Mouse (Mus musculus) cerebellum, adult 2 months (tissue): ENCODE measurements around the gene Baat. TPM values are rescaled to one million over a fixed set of nuclear protein-coding genes. Genes with fewer than 3 reads are reported as not detected.
"Not testable (repeated sequence)": the region's sequence is repeated elsewhere in the genome, so short reads cannot be mapped to it uniquely, and the experiment has no call there.

Experiments
- DNase-seq, 2 experiments: peaks; one replicate each; pipeline ENCODE4 v3.0.0; 2021
- H3K27ac ChIP-seq: fragments of 200-500 bp; 2 replicates; pipeline ENCODE4 v1.5.1; 2012; ENCODE audit warnings: low read length, control low read depth, inconsistent platforms; ENCODE audit not compliant: insufficient read depth
- H3K27me3 ChIP-seq: fragments of 200-500 bp; 2 replicates; pipeline ENCODE4 v1.6.1; 2012; ENCODE audit warnings: inconsistent platforms, mild to moderate bottlenecking, low read length, moderate library complexity; ENCODE audit not compliant: control insufficient read depth, insufficient read depth
- H3K4me1 ChIP-seq: fragments of 200-500 bp; 2 replicates; pipeline ENCODE4 v1.6.1; 2011; ENCODE audit warnings: low read length; ENCODE audit not compliant: control insufficient read depth, insufficient read depth
- H3K4me3 ChIP-seq: fragments of 200-500 bp; replicated peaks from 2 replicates; pipeline ENCODE3; 2011; ENCODE audit warnings: mild to moderate bottlenecking, low read depth, low read length, control low read depth; ENCODE audit not compliant: insufficient read depth
- CTCF ChIP-seq: fragments of 200-500 bp; IDR thresholded peaks from 2 replicates; pipeline ENCODE4 v1.5.1; 2011; ENCODE audit warnings: low read depth, mild to moderate bottlenecking, control low read depth, low read length, moderate library complexity, borderline replicate concordance; ENCODE audit not compliant: insufficient read depth
- POLR2A ChIP-seq: fragments of 200-500 bp; IDR thresholded peaks from 2 replicates; pipeline ENCODE4 v1.6.1; 2011; ENCODE audit warnings: low read length, control low read depth, borderline replicate concordance; ENCODE audit not compliant: insufficient read depth
- WGBS: fragments of 180-500 bp; shearing (Covaris S2); methylation state at CpG from one replicate; pipeline ENCODE4 v1.1.7; 2018; 5-methylcytosine and 5-hydroxymethylcytosine counted together
- polyA plus RNA-seq: library from polyadenylated mRNA; depleted of rRNA; stranded (reverse); fragments of >200 nt; gene quantifications from 2 replicates; pipeline ENCODE4 v1.2.3, GENCODE M21; 2012

The Baat gene
- polyA plus RNA-seq, 1 experiment, result 0.23 TPM

DNA sequence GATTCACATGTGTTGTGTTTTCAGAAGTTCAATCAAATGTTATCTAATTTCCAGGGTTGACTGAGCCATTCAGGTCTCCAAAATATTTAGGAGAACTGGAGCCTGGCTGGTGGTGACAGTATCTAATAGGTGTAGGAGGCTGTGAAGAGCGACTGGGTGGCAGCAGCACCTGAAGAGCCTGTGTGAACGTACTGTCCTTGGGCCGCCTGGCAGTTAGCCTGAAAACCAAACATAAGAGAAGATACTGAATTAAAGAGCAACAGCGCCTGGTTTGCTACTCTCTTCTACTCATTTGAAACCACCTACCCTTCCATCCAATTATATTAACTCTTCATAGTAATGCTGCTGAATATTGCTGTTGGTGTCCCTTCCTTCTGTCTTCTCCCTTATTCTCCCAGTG, 30.3 kb upstream of the Baat start:
- H3K4me3 ChIP-seq, result no peak overlapping the region
- 89% methylated on average over 4 of the region's 4 CpGs for WGBS
- no peak overlapping the region for H3K27ac ChIP-seq
- no peaks in the 10 kb centered on the region for H3K27me3 ChIP-seq
- no peak for DNase-seq
- no peaks in the 10 kb centered on the region for H3K4me1 ChIP-seq
- TF ChIP-seq CTCF, result no peak
- TF ChIP-seq POLR2A, result no peak

DNA sequence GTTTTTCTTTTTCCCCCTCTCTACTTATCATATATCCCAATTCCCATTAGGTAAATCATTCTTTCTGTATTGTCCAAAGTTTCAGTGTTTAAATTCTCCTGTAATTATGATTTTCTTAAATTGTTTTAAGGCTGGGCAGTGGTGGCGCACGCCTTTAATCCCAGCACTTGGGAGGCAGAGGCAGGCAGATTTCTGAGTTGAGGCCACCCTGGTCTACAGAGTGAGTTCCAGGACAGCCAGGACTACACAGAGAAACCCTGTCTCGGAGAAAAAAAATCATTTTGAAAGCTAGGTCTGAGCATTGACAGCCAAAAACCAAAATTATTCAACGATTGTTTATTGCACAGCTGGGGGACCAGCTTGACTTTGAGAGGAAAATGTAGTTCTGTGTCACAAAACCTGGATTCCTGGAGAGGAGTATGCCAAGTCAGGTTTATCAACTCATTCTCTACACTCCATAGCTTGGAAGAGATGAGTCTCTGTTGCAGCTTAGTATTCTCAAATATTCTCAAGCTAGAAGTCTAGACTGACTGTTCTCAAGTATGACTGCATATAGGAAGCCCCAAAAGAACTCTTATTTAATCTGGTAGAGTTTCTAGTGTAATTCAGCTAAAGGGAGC, 29.4 kb upstream of the Baat start:
- TF ChIP-seq CTCF, result no peak
- no peak for TF ChIP-seq POLR2A
- Histone ChIP-seq H3K4me1 (no peaks in the 10 kb centered on the region), H3K4me3 (no peak overlapping the region), H3K27me3 (no peaks in the 10 kb centered on the region), H3K27ac (no peak overlapping the region)
- no peak for DNase-seq
- 89% methylated on average over 4 of the region's 4 CpGs for WGBS

DNA sequence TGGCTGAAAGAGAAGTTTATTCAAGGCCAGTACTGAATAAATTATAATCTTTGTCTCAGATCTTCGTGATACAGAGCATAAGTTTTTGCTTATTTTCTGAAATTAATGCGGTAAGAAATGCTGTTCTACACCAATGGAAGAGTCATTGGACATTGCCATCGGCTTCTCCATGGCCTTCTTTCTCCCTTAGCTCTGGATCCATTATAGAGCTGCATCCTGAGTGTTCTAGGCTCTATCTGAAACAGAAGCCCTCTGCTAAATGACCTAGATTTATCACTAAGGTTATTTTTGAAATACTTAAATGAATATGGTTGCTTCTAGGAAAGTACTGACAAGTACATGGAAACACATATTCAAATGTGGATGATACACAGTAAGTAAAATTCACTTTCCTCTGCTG, 28.7 kb upstream of the Baat start:
- no peak for DNase-seq
- Histone ChIP-seq H3K4me1 (no peaks in the 10 kb centered on the region), H3K4me3 (no peak overlapping the region), H3K27ac (no peak overlapping the region), H3K27me3 (no peaks in the 10 kb centered on the region)
- WGBS, result 90% methylated on average over 3 of the region's 3 CpGs
- TF ChIP-seq POLR2A (no peak), CTCF (no peak)

DNA sequence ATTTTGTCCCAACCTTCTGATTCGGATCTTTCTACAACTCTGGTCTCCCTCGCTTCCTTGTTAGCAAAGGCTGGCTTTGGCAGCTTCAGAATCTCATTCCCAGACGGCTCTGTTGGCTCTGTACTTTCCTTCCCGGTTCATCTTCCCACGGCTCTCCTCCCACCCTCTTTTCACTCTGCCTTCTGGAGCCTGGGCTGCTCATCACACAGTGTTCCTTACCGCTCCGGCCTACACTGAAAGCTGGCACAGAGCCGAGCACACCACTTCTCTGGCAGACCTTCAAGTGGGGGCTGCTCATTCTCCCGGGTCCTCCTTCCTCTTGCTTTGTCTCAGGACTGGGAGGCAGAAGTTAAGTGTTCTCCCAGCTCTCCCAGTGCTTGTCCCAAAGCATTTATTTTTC, 16.2 kb upstream of the Baat start:
- H3K27me3 ChIP-seq, result no peaks in the 10 kb centered on the region
- TF ChIP-seq CTCF (no peak), POLR2A (no peak)
- 16% methylated on average over 9 of the region's 9 CpGs for WGBS
- no peak overlapping the region for H3K27ac ChIP-seq
- no peak overlapping the region for H3K4me3 ChIP-seq
- peak; percentile 23 to 30 for DNase-seq
- H3K4me1 ChIP-seq, result peaks cover 3% of the 10 kb centered on the region

DNA sequence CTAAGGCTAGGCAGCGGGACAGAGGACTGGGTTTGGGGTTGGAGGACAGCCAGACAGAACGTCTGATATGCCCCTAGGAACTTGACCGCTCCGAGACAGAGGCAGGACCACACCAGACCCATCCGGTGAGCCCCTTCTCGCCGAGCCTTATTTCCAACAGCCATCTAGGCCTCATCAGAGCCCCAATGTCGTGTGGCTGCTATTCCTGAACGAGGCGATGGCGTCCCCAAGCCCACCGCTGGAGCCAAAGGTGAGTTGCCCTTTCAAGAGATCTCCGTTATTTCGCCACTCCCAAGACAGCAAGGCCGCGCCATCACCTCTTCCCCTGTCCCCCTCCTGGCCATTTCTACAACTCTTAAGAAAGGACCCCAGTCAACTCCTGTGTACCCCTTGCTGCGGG, 15.0 kb upstream of the Baat start:
- peak overlapping the region; percentile 80 for H3K4me3 ChIP-seq
- TF ChIP-seq POLR2A (no peak), CTCF (no peak)
- H3K4me1 ChIP-seq, result peaks cover 3% of the 10 kb centered on the region
- H3K27ac ChIP-seq, result no peak overlapping the region
- WGBS, result under 1% methylated on average over 17 of the region's 17 CpGs
- no peaks in the 10 kb centered on the region for H3K27me3 ChIP-seq
- no peak for DNase-seq

DNA sequence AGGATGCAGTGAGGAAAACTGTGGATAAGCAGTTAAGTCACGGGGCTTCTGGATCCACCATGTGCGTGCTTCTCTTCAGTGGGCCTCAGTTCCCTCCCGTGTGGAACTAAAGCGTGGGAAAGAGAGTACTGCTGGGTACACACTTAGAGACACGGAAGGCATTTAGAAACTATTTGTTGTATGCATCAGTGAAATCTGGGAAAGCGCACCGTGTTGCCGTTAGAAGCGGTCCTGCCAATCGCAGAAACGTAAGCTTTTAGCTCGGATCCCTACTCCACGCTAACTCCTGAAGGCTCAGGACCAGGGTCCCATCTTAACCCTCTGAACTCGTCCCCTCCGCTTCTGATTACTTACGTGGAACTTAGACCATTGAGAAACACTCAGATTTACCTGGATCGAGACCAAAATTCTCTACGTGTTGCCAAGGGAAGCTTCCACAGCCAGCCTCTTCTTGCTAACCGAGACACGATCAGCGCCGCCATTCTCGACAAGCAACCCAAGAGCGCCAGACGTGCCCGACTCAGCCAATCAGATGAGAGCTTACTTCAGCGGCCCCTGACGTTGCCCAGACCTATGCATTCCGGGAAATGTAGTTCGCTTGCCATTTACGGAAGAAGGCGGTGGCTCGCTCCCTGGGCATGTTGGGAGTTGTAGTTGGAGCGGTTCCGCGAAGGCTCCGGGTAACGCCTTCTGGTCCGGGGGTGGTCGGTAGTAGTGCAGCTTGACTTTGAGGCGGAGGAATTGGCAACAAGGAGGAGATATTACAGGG, 14.4 kb upstream of the Baat start, which contains the start of the genes Mrpl50 and Zfp189:
Gene Mrpl50 (minus strand): TSS at position 522 of the 769 bp plus-strand sequence.
Gene Zfp189 (plus strand): TSS at position 605 of the 769 bp plus-strand sequence.
- peak; percentile 86; the same call in 1 of the 2 replicates for TF ChIP-seq POLR2A
- no peak for TF ChIP-seq CTCF
- Histone ChIP-seq H3K27ac (peak within 1 kb of the TSS; percentile 9; the same call in 1 of the 2 replicates), H3K27me3 (no peaks in the 10 kb centered on the region), H3K4me3 (peak within 1 kb of the TSS; percentile 80), H3K4me1 (peaks cover 3% of the 10 kb centered on the region)
- DNase-seq, result peak; percentile 92 to 97
- under 1% methylated on average over 41 of the region's 41 CpGs for WGBS

DNA sequence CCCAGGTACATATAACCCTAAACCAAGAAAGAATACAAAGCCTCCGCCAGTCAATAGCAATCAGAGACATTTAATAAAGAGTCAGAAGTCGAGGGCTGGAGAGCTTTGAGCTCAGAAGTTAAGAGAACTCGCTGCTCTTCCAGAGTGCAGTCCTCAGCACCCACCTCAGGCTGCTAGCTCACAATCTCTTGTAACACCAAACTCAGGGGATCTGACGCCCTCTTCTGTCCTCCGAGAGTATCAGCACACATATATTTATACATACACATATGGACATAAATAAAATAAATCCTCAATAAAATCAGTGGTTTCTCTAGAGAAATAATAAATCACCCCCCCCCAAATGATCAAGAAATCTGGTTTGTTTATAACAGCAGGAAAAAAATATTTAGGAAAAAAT, 13.1 kb upstream of the Baat start:
- no peak for DNase-seq
- WGBS, result 67% methylated on average over 5 of the region's 5 CpGs
- Histone ChIP-seq H3K4me3 (no peak overlapping the region), H3K27ac (no peak overlapping the region), H3K27me3 (no peaks in the 10 kb centered on the region), H3K4me1 (peaks cover 3% of the 10 kb centered on the region)
- TF ChIP-seq CTCF (no peak), POLR2A (no peak)

DNA sequence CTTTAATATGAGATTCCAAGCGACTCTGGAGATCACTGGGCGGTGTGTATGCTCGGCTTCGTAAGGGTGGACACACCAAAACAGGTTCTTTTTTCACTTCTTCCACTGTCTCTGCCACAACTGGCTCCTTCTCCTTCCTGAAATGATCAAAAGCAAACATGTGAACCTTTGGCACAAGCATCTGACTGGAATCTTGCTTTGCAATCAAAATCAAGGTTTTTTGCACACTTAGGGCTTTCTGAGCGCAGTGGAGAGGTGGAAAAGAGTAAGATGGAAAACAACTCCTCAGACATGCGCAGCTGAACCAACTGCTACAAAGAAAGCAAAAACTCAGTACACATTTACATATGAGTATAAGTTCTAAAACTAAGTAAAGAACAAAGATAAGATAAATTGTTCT, 8.1 kb upstream of the Baat start:
- DNase-seq, result no peak
- Histone ChIP-seq H3K27me3 (no peaks in the 10 kb centered on the region), H3K27ac (no peak overlapping the region), H3K4me3 (no peak overlapping the region), H3K4me1 (no peaks in the 10 kb centered on the region)
- TF ChIP-seq POLR2A (no peak), CTCF (no peak)
- WGBS, result 97% methylated on average over 6 of the region's 6 CpGs

DNA sequence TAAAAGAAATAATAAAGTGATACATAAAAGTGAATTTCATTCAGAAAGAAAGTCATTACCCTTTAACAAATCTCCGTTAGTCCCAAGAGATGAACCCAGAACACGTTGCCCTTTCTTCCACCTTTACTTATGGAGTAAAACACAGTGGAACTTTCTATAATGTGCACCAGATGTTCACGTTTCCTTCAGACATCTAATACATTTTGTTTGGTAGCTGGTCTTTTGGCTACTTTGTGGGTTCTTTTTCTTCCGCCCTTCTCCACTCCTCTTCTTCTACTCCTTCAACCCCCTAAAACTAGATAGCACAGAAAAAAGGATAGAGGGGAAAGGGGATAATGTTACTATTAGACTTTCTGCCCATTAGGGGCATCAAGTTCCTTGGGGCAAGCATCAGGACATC, 6.3 kb upstream of the Baat start:
- WGBS, result 88% methylated on average over 4 of the region's 4 CpGs
- no peak for DNase-seq
- Histone ChIP-seq H3K27ac (no peak overlapping the region), H3K4me3 (no peak overlapping the region), H3K4me1 (no peaks in the 10 kb centered on the region), H3K27me3 (no peaks in the 10 kb centered on the region)
- TF ChIP-seq CTCF, result no peak
- no peak for TF ChIP-seq POLR2A

DNA sequence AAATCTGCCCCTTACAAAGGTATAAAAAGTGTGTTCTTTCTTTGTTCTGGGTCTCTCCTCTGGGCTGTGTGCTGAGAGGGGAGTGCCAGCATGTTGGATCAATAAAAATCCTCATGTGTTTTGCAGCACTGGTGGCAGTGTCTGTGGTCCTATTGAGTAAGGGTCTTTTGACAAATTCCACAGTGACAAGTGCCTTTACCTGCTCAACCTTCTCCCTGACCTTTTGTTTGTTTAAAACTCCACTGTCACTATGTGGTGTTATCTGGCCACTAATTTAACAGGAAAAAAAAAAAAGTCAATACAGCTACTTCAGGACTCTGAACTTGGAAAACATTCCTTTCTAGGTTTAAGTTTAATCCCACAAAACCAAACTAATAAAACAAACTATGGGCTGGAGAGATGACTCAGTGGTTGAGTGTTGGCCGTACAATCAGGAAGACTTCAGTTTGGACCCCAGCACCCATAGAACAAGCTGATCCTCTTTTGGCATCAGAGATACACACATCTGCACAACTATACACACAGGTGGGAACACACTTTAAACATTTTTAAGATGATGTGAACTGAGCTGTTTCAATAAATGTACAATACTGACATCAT, 4.0 kb upstream of the Baat start:
- DNase-seq, H3K27me3 ChIP-seq, H3K27ac ChIP-seq, H3K4me3 ChIP-seq, H3K4me1 ChIP-seq: not testable (repeated sequence)
- WGBS, result 100% methylated on average over 1 of the region's 1 CpGs
